Mouse (Mus musculus) ovary, postnatal 36 days (tissue): ENCODE measurements around the gene Olfr1036.
"Not testable (repeated sequence)": the region's sequence is repeated elsewhere in the genome, so short reads cannot be mapped to it uniquely, and the experiment has no call there.

Experiments
- DNase-seq: peaks from one replicate; pipeline ENCODE4 v3.0.0; 2022; ENCODE audit warnings: low spot score, mixed read lengths

Gene Olfr1036

GRCm38 (mm10) chr2:86073692-86074091, at the start of gene Olfr1036:
TSS of gene Olfr1036 (plus strand) at chr2:86073992.
- not testable (repeated sequence) for DNase-seq

DNA sequence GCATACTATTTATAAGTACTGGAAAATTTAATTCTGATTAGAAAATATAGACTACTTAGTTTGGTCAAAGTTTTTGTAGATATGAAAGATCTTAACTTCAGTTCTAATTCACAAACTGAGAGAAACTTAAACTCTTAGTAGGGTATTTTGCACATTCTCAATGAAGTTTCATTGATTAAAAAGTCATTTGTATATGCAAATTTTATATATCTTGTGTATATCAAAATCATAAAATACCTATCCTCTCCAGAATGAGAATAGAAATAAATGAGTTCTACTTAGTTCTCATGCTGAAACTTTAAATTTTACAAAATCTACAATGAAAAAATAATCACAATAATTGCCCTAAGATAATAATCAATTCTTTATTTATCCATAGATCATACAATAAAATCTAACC, 28.2 kb upstream of the Olfr1036 start, which contains the start of gene Olfr1034:
Gene Olfr1034 (plus strand): TSS at position 301 of the 400 bp plus-strand sequence.
- no peak for DNase-seq

GRCm38 (mm10) chr2:86050777-86051176, 23.0 kb upstream of the Olfr1036 start:
- DNase-seq: not testable (repeated sequence)

DNA sequence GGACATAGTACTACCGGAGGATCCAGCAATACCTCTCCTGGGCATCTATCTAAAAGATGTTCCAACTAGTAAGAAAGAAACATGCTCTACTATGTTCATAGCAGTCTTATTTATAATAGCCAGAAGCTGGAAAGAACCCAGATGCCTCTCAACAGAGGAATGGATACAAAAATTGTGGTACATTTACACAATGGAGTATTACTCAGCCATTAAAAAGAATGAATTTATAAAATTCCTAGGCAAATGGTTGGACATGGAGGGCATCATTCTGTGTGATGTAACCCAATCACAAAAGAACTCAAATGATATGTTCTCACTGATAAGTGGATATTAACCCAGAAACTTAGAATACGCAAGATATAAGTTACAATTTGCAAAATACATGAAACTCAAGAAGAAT, 10.0 kb upstream of the Olfr1036 start:
- not testable (repeated sequence) for DNase-seq

- DNase-seq: no peak
Measured at GRCm38 (mm10) chr2:86070189-86070588, 3.6 kb upstream of the Olfr1036 start.

GRCm38 (mm10) chr2:86080478-86080877, 6.7 kb downstream of the Olfr1036 start:
- DNase-seq: not testable (repeated sequence)

DNA sequence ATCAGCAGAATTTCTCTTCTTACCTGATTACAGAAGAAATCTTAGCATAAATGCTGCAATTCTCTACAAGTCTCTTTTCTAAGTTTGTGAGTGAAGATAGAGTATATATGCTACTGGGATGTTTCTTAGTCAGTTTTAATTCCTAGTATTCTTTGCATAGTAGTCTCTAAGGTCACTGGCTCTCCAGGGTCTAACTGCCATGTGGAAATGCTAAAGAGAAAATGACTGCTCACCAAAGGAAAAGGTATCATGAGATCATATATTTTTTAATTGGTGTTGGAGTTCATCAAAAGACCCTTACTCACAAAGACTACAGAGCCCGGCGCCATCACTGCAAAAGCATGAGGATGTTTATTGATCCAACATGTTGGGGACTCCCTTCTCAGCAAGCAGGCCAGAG, 13.5 kb downstream of the Olfr1036 start, which contains the start of gene Olfr1037:
Gene Olfr1037 (minus strand): TSS at position 101 of the 400 bp plus-strand sequence.
- DNase-seq: no peak
